ENCODE assay signal across 15 mouse cellular contexts in genomic region chr1:184533870-184534269, GRCm38 (mm10).
"Had no signal": no experiment of that assay in that cellular context is flagged by ENCODE, and none has a peak within 500 bp of the region (broad histone marks: within the 10 kb centered on the region; RNA-seq: fewer than 3 reads in every experiment).

No protein-coding gene starts in this region.

- H3K27ac ChIP-seq: midbrain, embryonic 13.5 days; midbrain, embryonic 15.5 days; neural tube, embryonic 12.5 days; stomach, embryonic 15.5 days; stomach, postnatal 0 days had no signal

- H3K9ac ChIP-seq: lung, embryonic 14.5 days; midbrain, embryonic 13.5 days; midbrain, embryonic 15.5 days; neural tube, embryonic 12.5 days; stomach, embryonic 15.5 days had no signal

- H3K4me1 ChIP-seq: midbrain, embryonic 13.5 days; midbrain, embryonic 15.5 days; neural tube, embryonic 12.5 days; stomach, embryonic 15.5 days had no signal

- H3K4me3 ChIP-seq: megakaryocyte, embryonic 14.5 days; midbrain, embryonic 13.5 days; midbrain, embryonic 15.5 days; neural tube, embryonic 12.5 days; stomach, embryonic 15.5 days had no signal

- H3K36me3 ChIP-seq: midbrain, embryonic 13.5 days; midbrain, embryonic 15.5 days; neural tube, embryonic 12.5 days; stomach, embryonic 15.5 days had no signal

- H3K9me3 ChIP-seq: megakaryocyte, embryonic 14.5 days; midbrain, embryonic 13.5 days; midbrain, embryonic 15.5 days; neural tube, embryonic 12.5 days; stomach, embryonic 15.5 days had no signal

- DNase-seq: lung, adult 18-20 months; lung, postnatal 10 days; lung, postnatal 4 days; right cerebral cortex, postnatal 14 days; thymus, adult 2 months; thymus, postnatal 25 days; thymus, postnatal 4 days had no signal

- H3K27me3 ChIP-seq: midbrain, embryonic 13.5 days; midbrain, embryonic 15.5 days; neural tube, embryonic 12.5 days; stomach, embryonic 15.5 days had no signal

- H3K4me2 ChIP-seq: lung, embryonic 14.5 days; midbrain, embryonic 11.5 days; midbrain, embryonic 13.5 days; midbrain, embryonic 15.5 days; neural tube, embryonic 12.5 days; stomach, embryonic 15.5 days had no signal

- ATAC-seq: midbrain, embryonic 13.5 days; midbrain, embryonic 15.5 days had no signal
